Mouse (Mus musculus): Measurements from ENCODE around the gene Wasl. TPM values are rescaled to one million over a fixed set of nuclear protein-coding genes. Genes with fewer than 3 reads are reported as not detected.
A peak's percentile ranks its signal among the peaks of the same experiment; 100 is the strongest.

Gene Wasl
- polyA plus RNA-seq, 1 experiment from 2014 or later = 61.3 TPM

DNA sequence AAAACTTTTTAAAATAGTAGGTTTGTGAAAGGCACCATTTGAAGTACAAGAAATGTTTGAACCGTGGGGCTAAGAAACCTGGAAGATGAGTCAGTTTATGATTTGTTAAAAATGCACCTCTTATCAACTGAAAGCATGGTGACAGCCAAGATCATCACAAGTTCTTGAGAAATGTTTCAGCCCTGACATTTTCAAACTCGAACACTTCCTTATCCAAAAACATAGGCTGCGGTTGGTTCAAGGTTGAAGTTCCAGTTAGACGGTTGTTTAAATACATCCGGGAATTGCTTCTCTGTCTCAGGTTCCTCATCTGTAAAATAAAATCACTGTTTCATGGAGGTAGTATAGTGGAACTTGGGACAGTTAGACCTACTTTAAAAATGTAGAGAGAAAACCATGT lies 1.4 kb upstream of the Wasl start:
- Histone ChIP-seq H3K4me3 (ENCODE audit: low read depth, low read length) (no peak overlapping the region), H3K36me3 (ENCODE audit: control insufficient read depth, insufficient read depth, low read length) (no peaks in the 10 kb centered on the region), H3K27ac (ENCODE audit: low read length) (no peak overlapping the region), H3K9ac (ENCODE audit: low read depth, low read length) (no peak overlapping the region), H3K9me3 (replicated peaks; ENCODE audit: control insufficient read depth, low read length, poor library complexity, severe bottlenecking) (no peaks in the 10 kb centered on the region), H3K4me1 (ENCODE audit: control insufficient read depth, insufficient read depth, low read length) (peaks cover 14% of the 10 kb centered on the region), H3K4me2 (ENCODE audit: low read length) (no peak overlapping the region), H3K27me3 (ENCODE audit: control insufficient read depth, insufficient read depth, low read depth, low read length) (no peaks in the 10 kb centered on the region)
- ATAC-seq = no peak
- WGBS = 92% methylated on average over 5 of the region's 5 CpGs

DNA sequence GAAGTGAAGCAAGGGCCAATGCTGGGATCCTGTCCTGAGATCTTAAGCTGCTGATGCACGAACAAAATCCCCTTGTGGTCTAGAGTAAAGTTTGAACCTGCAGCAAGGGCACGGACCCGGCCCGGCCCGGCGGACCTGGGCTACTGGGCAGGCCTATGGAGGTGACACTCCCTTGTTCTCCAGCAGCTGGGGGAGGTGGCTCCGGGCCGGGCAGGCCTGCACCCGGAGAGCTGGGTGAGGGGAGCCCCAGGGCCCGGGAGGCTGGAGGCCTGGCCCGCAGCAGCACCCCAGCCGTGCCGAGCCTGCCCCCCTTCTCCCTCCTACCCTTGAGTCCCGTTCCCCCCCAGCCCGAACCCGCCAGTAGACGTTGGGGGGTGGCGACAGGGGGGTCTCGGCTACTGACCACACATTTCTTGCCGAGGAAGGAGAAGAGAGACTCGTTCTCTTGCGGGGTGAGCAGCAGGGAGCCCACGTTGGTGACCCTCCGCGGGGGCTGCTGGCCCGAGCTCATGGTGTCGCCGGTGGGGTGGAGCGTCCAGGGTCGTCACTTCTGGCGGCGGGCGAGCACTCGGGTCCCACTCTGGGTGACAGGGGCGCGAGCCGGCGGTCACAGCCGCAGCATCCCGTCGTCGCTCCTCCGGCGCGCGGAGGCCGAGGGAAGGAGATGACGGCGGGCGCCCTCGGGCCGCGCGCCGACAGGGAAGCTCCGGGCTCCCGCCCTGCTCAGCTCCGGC lies 509 bp downstream of the Wasl start:
- Histone ChIP-seq H3K27me3 (ENCODE audit: control insufficient read depth, insufficient read depth, low read depth, low read length) (no peaks in the 10 kb centered on the region), H3K9ac (ENCODE audit: low read depth, low read length) (peak overlapping the region; percentile 98), H3K4me2 (ENCODE audit: low read length) (peak overlapping the region; percentile 82), H3K4me1 (ENCODE audit: control insufficient read depth, insufficient read depth, low read length) (peaks cover 17% of the 10 kb centered on the region), H3K4me3 (ENCODE audit: low read depth, low read length) (peak overlapping the region; percentile 80), H3K27ac (ENCODE audit: low read length) (peak overlapping the region; percentile 97), H3K36me3 (ENCODE audit: control insufficient read depth, insufficient read depth, low read length) (no peaks in the 10 kb centered on the region), H3K9me3 (replicated peaks; ENCODE audit: control insufficient read depth, low read length, poor library complexity, severe bottlenecking) (no peaks in the 10 kb centered on the region)
- ATAC-seq = peak; percentile 41
- under 1% methylated on average over 49 of the region's 58 CpGs for WGBS

GRCm38 (mm10) chr6:24663196-24664132 lies 1.3 kb downstream of the Wasl start:
- no peaks in the 10 kb centered on the region for H3K36me3 ChIP-seq (ENCODE audit: control insufficient read depth, insufficient read depth, low read length)
- ATAC-seq = no peak
- peak overlapping the region; percentile 97 for H3K27ac ChIP-seq (ENCODE audit: low read length)
- H3K4me1 ChIP-seq (ENCODE audit: control insufficient read depth, insufficient read depth, low read length) = peaks cover 17% of the 10 kb centered on the region
- H3K4me2 ChIP-seq (ENCODE audit: low read length) = peak overlapping the region; percentile 82
- no peaks in the 10 kb centered on the region for H3K27me3 ChIP-seq (ENCODE audit: control insufficient read depth, insufficient read depth, low read depth, low read length)
- peak overlapping the region; percentile 98 for H3K9ac ChIP-seq (ENCODE audit: low read depth, low read length)
- peak overlapping the region; percentile 80 for H3K4me3 ChIP-seq (ENCODE audit: low read depth, low read length)
- 10% methylated on average over 21 of the region's 21 CpGs for WGBS
- H3K9me3 ChIP-seq (replicated peaks; ENCODE audit: control insufficient read depth, low read length, poor library complexity, severe bottlenecking) = no peaks in the 10 kb centered on the region

DNA sequence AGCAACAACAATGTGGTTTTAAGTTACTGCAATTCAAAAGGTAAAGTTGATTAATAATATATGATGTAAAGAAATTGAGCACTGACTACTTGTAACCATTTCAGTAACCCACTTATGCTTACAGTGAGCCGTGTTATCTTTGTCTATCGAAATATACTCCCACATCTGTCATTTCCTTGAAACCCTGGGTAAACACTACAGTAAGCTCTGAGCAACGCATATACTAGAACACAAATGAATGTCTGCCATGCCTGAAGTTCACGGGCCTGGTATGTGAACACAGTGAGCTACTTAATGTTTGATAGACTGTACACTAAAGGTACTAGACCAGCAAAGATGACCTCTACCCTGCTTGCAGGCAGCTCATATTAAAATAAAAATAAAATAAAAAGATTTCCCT lies 2.3 kb downstream of the Wasl start:
- 71% methylated on average over 4 of the region's 4 CpGs for WGBS
- no peak overlapping the region for H3K9ac ChIP-seq (ENCODE audit: low read depth, low read length)
- H3K4me2 ChIP-seq (ENCODE audit: low read length) = peak overlapping the region; percentile 46

DNA sequence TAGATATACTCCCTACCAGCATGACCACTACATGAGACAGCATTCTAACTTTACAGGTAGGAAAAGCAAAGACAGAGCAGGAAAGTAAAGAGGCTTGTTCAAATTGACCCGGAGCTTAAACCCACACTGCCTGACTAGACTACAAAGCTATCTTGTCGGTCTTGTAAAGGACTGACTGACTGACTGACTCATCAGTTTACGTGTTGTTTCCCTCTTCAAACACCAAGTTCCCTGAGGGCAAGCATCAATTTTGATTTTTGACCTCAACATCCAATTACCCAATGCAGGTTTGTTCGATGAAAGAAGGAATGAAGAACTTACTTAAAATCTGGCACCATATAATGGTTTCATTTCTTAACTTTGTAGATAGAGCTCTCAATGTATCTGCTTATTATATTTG lies 2.9 kb downstream of the Wasl start:
- Histone ChIP-seq H3K36me3 (ENCODE audit: control insufficient read depth, insufficient read depth, low read length) (no peaks in the 10 kb centered on the region), H3K4me2 (ENCODE audit: low read length) (no peak overlapping the region; the same call in 1 of the 2 replicates), H3K4me1 (ENCODE audit: control insufficient read depth, insufficient read depth, low read length) (peaks cover 17% of the 10 kb centered on the region), H3K9me3 (replicated peaks; ENCODE audit: control insufficient read depth, low read length, poor library complexity, severe bottlenecking) (no peaks in the 10 kb centered on the region), H3K9ac (ENCODE audit: low read depth, low read length) (no peak overlapping the region), H3K27ac (ENCODE audit: low read length) (no peak overlapping the region), H3K4me3 (ENCODE audit: low read depth, low read length) (no peak overlapping the region), H3K27me3 (ENCODE audit: control insufficient read depth, insufficient read depth, low read depth, low read length) (no peaks in the 10 kb centered on the region)
- ATAC-seq = no peak
- WGBS = 88% methylated on average over 4 of the region's 4 CpGs

More for the DNA sequence above, 2.3 kb downstream of the Wasl start:
- peaks cover 17% of the 10 kb centered on the region for H3K4me1 ChIP-seq (ENCODE audit: control insufficient read depth, insufficient read depth, low read length)
- no peak overlapping the region for H3K27ac ChIP-seq (ENCODE audit: low read length)
- no peaks in the 10 kb centered on the region for H3K9me3 ChIP-seq (replicated peaks; ENCODE audit: control insufficient read depth, low read length, poor library complexity, severe bottlenecking)
- no peak overlapping the region for H3K4me3 ChIP-seq (ENCODE audit: low read depth, low read length)
- H3K27me3 ChIP-seq (ENCODE audit: control insufficient read depth, insufficient read depth, low read depth, low read length) = no peaks in the 10 kb centered on the region
- ATAC-seq = no peak
- no peaks in the 10 kb centered on the region for H3K36me3 ChIP-seq (ENCODE audit: control insufficient read depth, insufficient read depth, low read length)

- ATAC-seq = no peak
- Histone ChIP-seq H3K4me2 (ENCODE audit: low read length) (no peak overlapping the region), H3K4me1 (ENCODE audit: control insufficient read depth, insufficient read depth, low read length) (peaks cover 14% of the 10 kb centered on the region), H3K4me3 (ENCODE audit: low read depth, low read length) (no peak overlapping the region), H3K27ac (ENCODE audit: low read length) (no peak overlapping the region), H3K27me3 (ENCODE audit: control insufficient read depth, insufficient read depth, low read depth, low read length) (no peaks in the 10 kb centered on the region), H3K36me3 (ENCODE audit: control insufficient read depth, insufficient read depth, low read length) (no peaks in the 10 kb centered on the region), H3K9me3 (replicated peaks; ENCODE audit: control insufficient read depth, low read length, poor library complexity, severe bottlenecking) (no peaks in the 10 kb centered on the region), H3K9ac (ENCODE audit: low read depth, low read length) (no peak overlapping the region)
- WGBS = 67% methylated on average over 10 of the region's 10 CpGs
Observed at GRCm38 (mm10) chr6:24657647-24658387, 7.0 kb downstream of the Wasl start.

DNA sequence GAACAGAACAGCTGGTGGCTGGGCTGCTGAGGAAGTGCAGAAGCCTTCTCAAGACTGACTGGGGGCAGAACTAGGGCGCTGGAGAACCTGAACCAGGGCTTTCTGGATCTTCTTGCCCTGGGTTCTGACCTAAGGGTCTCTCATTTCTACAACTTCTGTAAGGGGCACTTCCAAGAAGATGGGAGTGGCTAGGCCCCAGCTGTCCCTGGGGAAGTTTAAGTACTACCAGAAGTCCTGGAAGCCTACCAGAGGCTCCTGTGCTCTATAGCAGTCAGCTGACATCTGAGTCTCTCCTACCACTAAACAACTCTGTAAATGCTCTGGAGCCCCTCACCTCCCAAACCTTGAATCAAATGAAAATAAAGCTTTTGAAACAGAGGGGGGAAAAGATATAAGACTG lies 8.7 kb downstream of the Wasl start:
- no peak for ATAC-seq
- Histone ChIP-seq H3K9me3 (replicated peaks; ENCODE audit: control insufficient read depth, low read length, poor library complexity, severe bottlenecking) (no peaks in the 10 kb centered on the region), H3K9ac (ENCODE audit: low read depth, low read length) (no peak overlapping the region), H3K4me2 (ENCODE audit: low read length) (no peak overlapping the region), H3K27ac (ENCODE audit: low read length) (no peak overlapping the region), H3K36me3 (ENCODE audit: control insufficient read depth, insufficient read depth, low read length) (no peaks in the 10 kb centered on the region), H3K4me3 (ENCODE audit: low read depth, low read length) (no peak overlapping the region), H3K27me3 (ENCODE audit: control insufficient read depth, insufficient read depth, low read depth, low read length) (no peaks in the 10 kb centered on the region), H3K4me1 (ENCODE audit: control insufficient read depth, insufficient read depth, low read length) (peaks cover 2% of the 10 kb centered on the region)
- WGBS = 91% methylated on average over 1 of the region's 1 CpGs

DNA sequence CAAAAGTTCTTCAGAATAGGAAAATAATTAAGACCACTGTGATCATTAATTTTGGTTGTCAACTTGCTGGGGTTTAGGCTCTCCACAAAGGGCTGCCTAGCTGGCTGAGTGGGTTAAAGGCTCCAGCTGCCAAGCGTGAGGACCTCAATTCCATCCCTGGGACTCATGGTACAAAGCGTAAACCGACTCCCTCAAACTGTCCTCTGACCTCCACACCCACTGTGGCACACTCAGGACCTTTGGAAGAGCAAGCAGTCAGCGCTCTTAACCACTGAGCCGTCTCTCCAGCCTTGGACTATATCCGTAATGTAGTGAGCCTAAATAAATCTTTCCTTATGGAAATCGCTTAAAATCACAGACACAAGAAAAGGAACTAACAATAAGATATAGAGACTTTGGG lies 13.3 kb downstream of the Wasl start:
- Histone ChIP-seq H3K9me3 (replicated peaks; ENCODE audit: control insufficient read depth, low read length, poor library complexity, severe bottlenecking) (no peaks in the 10 kb centered on the region), H3K9ac (ENCODE audit: low read depth, low read length) (no peak overlapping the region), H3K4me3 (ENCODE audit: low read depth, low read length) (no peak overlapping the region), H3K36me3 (ENCODE audit: control insufficient read depth, insufficient read depth, low read length) (no peaks in the 10 kb centered on the region), H3K27ac (ENCODE audit: low read length) (no peak overlapping the region), H3K4me2 (ENCODE audit: low read length) (no peak overlapping the region), H3K27me3 (ENCODE audit: control insufficient read depth, insufficient read depth, low read depth, low read length) (no peaks in the 10 kb centered on the region), H3K4me1 (ENCODE audit: control insufficient read depth, insufficient read depth, low read length) (peaks cover 6% of the 10 kb centered on the region)
- ATAC-seq = no peak
- 80% methylated on average over 7 of the region's 7 CpGs for WGBS
